Mouse (Mus musculus): Measurements from ENCODE around the gene Il5.

Gene Il5

GRCm38 (mm10) chr11:53734970-53735681, 14.5 kb downstream of the Il5 start:
- TF ChIP-seq GATA4 (IDR thresholded peaks at IDR 0.05; ENCODE audit: insufficient replicate concordance, low read length), result no peak

DNA sequence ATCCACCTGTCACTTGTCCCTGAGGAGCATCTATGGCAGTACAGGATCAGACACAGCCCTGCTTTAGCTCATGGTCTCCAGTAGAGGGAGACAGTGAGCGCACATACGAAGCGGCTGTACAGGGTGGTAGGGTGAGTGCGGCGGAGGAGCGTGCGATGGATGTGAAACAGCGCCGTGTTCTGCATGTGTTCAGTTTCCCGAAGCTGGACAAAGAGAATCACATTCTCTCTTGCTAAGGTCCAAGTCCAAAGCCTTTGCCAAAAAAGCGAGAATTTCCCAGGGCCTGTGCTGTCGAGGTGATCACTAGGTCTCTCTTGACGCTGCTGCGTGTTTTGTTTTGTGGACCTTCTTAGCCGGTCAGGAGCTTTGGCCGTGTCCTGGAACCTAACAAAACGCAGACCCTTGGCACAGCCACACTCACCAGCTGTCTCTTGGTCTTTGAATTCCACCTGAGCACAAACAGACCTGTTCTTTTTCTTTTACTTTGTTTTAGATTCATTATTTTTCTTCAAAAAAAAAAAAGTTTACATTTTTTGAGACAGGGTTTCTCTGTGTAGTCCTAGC, 15.2 kb downstream of the Il5 start:
- no peak for TF ChIP-seq GATA4 (IDR thresholded peaks at IDR 0.05; ENCODE audit: insufficient replicate concordance, low read length)

- no peak for TF ChIP-seq GATA4 (IDR thresholded peaks at IDR 0.05; ENCODE audit: insufficient replicate concordance, low read length)
Observed at GRCm38 (mm10) chr11:53736771-53737572, 16.4 kb downstream of the Il5 start.

DNA sequence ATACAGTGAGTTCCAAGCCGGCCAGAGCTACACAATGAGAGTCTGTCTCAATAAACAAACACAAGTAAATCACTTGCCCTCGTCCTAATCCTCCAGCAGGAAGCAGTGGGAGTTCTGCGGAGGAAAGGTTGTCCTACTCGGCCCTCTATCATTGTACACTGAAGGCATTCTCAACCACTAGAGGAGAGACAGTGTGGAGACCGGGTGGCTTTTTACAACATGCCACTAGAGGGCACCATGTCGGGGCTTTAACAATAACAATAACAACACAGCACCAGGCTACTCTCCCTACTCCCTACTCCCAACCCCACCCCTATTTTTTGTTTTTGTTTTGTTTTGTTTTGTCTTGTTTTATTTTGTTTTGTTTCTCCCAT, 17.0 kb downstream of the Il5 start:
- no peak for TF ChIP-seq GATA4 (IDR thresholded peaks at IDR 0.05; ENCODE audit: insufficient replicate concordance, low read length)

DNA sequence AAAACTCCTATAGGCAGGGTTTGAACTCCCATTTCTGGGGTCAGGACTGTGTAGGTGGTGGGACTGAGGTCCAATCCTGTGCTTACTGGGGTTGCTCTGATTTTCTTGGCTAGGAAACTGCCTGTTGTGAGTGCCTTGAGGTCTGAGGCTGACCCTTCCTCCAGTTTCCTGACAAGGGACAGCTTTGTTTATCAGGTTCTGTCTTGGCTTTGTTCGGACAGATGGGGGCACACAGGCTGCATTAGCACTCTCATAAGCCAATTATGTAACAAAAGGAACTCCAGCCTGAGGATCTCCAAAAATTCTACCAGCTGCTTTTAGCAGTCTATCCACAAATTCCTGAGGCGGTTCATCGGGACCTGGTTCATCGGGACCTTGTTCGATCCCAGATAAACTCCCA, 21.8 kb downstream of the Il5 start:
- no peak for TF ChIP-seq GATA4 (IDR thresholded peaks at IDR 0.05; ENCODE audit: insufficient replicate concordance, low read length)

DNA sequence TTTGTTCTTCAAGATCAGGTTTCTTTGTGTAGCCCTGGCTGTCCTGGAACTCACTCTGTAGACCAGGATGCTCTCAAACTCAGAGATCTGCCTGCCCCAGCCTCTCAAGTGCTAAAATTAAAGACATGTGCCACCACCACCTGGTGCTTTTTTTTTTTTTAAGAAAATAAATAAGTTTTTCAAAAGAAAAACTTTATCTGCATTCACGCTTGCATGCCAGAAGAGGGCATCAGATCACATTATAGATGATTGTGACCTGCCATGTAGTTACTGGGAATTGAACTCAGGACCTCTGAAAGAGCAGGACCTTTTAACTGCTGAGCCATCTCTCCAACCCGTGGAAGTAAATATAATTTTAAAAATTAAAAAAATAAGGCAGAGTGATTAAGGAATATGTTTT, 24.7 kb downstream of the Il5 start:
- no peak for TF ChIP-seq GATA4 (IDR thresholded peaks at IDR 0.05; ENCODE audit: insufficient replicate concordance, low read length)

DNA sequence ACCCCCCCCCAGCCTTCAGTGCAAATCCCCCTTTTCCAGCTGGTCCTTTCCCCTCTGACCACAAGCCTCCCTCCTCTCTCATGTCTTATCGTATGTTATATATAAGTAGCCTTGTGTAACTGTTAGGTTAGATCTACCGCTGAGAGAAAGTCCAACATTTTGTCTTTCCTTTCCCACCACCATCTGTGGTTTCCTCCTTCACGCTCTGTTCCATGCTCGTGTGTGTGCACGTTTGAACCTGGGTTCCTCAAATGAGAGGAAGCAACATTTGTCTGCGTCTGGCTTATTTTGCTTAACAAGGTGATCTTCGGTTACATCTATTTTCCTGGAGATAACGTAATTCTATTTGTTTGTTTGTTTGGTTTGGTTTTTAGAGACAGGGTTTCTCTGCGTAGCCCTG, 27.4 kb downstream of the Il5 start:
- TF ChIP-seq GATA4 (IDR thresholded peaks at IDR 0.05; ENCODE audit: insufficient replicate concordance, low read length), result no peak

DNA sequence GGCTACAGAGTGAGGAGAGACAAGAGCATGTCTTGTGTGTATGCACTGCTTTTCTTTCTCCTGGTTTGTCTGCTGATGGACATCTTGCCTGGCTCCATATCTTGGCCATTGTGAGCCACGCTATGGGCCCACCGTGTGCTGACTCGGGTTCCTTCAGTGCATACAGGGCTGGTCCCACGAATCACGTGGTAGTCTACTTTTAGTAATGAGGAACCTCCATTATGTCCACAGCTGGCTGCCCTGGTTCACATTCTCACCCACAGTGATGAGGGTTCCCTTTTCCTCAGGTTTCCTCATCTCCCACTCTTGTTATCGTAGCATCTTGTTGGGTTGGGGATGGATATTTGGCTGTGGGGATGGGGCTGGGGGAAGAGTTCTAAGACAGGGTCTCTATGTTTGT, 28.0 kb downstream of the Il5 start:
- TF ChIP-seq GATA4 (IDR thresholded peaks at IDR 0.05; ENCODE audit: insufficient replicate concordance, low read length), result no peak

DNA sequence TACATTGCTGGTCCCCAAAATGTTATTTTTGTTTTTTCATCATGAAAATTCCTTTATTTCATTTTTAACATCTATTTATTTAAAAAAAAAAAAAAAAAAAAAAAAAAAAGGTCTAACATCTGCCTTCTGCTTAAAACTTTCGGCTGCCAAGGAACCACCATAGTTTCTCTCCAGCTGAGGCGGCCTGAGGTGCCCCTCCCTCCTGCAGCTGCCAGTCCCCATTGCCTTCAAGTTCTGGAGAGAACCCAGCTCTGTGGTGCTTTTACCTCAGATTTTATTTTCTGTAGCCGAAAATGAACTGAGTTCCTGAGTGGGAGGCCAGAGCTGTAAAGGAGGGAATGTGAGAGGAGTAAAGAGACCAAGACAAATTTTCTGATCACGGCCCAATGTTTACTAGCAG, 28.7 kb downstream of the Il5 start:
- no peak for TF ChIP-seq GATA4 (IDR thresholded peaks at IDR 0.05; ENCODE audit: insufficient replicate concordance, low read length)

DNA sequence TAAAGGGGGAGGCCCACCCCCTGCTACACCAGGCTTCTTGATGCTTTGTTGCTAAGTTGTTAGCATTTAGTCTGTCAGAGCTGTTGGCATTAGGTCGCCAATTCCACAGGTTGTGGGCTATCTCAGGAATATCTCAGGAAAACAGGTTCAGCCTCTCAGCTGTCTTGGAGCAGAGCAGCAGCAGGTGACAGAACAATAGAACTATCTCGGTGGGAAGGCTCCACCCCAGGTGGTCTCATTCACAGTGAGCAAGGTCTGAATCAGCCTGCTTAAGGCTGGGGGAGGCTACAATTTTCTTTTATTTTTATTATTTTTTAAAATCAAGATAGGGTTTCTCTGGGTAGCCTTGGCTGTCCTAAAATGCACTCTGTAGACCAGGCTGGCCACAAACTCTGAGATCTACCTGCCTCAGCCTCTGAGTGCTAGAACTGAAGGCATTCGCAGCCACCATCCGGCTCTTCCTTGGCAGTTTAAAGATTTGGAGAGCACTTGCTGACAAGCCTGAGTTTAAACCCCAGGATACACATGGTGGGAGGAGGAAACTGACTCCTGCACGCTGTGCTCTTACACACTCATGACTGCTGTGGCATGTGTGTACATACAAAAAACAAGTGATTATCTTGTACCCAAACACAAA, 29.2 kb downstream of the Il5 start:
- no peak for TF ChIP-seq GATA4 (IDR thresholded peaks at IDR 0.05; ENCODE audit: insufficient replicate concordance, low read length)

- no peak for TF ChIP-seq GATA4 (IDR thresholded peaks at IDR 0.05; ENCODE audit: insufficient replicate concordance, low read length)
Observed at GRCm38 (mm10) chr11:53755011-53755595, 34.5 kb downstream of the Il5 start.

DNA sequence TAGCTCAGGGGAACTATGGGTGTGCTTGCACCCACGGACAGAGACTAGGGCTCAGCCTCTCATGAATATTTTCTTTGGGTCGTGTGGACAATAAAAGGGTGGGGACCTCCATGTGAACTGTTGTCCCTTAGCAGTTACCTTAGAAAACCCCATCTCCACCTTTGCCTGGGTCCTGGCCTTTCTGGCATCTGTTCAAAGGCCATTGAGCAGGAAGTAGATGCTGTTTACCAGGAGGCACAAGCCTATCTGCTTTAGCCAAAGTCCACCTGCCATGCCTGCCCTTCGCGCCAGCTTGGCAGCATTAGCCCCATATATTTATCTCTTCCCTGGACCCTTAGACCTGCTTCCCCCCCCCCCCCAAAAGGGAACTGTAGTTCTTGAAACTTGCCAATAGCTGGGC, 37.0 kb downstream of the Il5 start:
- no peak; the same call in 1 of the 2 replicates for TF ChIP-seq GATA4 (IDR thresholded peaks at IDR 0.05; ENCODE audit: insufficient replicate concordance, low read length)

DNA sequence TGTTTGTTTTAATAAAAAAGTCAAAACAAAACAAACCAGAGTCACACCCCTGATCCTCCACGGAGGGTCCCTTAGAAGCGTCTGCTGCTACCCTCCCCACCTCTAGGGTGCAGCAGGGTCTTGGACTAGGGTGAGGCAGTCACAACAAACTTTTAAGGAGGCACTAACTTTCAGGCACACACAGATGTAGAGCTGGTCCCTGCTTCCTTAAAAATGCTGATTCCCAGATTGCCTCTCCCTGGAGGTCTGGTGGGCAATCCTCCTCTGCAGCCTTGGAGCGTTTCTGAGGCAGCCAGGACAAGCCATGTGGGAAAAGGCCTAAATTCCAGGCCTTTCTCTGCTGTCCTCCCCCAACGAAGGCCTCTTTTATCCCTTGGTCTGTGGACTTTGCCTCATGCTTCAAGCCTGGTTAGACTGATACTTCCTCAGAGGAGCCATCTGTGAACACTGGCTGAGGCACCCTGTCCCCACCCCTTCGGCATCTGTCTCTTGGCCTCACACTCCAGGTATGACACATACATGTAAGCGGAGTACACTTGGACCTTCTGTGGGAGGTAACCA, 38.3 kb downstream of the Il5 start:
- no peak for TF ChIP-seq GATA4 (IDR thresholded peaks at IDR 0.05; ENCODE audit: insufficient replicate concordance, low read length)

DNA sequence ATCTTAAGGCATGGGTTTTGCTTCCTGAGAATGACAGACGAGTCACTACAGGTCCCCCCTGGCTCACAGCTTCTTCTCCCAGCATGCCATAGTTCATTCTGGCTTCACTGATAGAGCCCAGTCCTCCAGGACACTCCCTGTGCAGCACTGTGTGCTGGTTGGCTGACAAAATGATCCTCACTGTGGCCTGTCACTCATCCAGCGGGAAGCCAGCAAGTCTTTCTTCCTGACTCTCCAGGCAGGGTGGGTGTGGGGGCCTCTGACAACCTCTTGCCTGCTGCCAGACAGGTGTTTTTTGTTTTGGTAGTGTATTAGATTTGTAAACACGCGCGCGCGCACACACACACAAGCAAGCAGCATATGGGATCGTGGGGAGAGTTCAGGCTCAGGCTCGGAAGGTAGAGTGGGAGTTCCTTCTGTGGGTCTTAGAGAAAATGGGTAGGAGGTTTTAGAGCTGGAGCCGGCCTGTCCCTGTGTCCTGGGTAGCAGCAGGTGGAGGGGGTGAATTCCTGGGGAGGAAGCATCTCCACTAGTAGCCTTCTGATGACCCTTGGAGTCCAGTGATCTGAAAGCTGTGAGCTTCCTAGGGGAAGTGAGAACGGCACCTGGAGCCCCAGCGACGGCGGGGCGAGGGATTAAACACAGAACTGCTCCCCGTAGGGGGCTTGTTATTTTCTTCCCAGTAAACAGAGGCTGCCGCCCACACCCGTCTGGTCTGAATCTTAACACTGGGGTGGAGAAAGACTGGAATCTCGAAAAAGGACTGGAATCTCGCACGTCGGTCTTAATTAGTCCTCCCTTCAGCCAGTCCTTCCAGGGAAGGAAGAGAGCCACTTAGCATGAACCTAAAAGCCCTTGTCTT, 39.2 kb downstream of the Il5 start:
- no peak for TF ChIP-seq GATA4 (IDR thresholded peaks at IDR 0.05; ENCODE audit: insufficient replicate concordance, low read length)
